Mouse (Mus musculus) spleen, adult 12 weeks (tissue): Measurements from ENCODE around the gene Ncbp2.

Source experiments
- DNase-seq: peaks from one replicate; pipeline ENCODE4 v3.0.0; 2022; ENCODE audit warnings: low spot score

Gene Ncbp2

DNA sequence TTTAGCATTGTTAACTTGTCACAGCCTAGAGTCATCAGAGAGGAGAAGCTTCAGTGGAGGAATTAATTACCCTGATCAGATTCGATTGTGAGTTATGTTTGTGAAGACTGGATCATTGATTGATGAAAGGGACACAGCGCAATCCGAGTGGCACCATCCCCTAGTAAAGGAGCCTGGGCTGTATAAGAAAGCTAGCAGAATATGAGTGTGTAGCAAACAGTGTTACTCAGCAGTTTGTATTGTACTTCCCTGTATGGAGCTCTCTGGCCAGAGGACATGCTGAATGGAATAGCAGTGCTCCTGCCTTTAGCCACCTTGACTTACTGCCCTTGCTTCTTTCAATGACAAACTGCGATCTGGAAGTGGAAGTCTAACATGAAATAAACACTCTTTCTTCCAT, 62.0 kb downstream of the Ncbp2 start:
- DNase-seq = no peak
